Mouse (Mus musculus) neutrophil, adult 5-6 weeks (primary cell): ENCODE results near the gene Ttn. TPM values are rescaled to one million over a fixed set of nuclear protein-coding genes. Genes with fewer than 3 reads are reported as not detected.

Experiments used
- ATAC-seq: fragments of 151-379, 151-347 bp; 2 replicates; pipeline ENCODE4 v1.8.0; 2017; ENCODE audit warnings: mild to moderate bottlenecking, moderate TSS enrichment; ENCODE audit not compliant: insufficient number of reproducible peaks, poor library complexity, low FRiP score, severe bottlenecking; ENCODE audit errors: extremely low read depth
- total RNA-seq: library from RNA; stranded (forward); fragments of 200-1000 nt; gene quantifications from 2 replicates; pipeline ENCODE4 v1.2.3, GENCODE M21; 2017

The Ttn gene
- total RNA-seq, 1 experiment from 2014 or later: 0.12 TPM

- ATAC-seq: no peak
Measured at GRCm38 (mm10) chr2:76764526-76764925, 217.8 kb downstream of the Ttn start.

- no peak for ATAC-seq
Measured at GRCm38 (mm10) chr2:76762154-76762553, 220.2 kb downstream of the Ttn start.

- ATAC-seq: no peak
Measured at GRCm38 (mm10) chr2:76756461-76756860, 225.9 kb downstream of the Ttn start.

GRCm38 (mm10) chr2:76751993-76752392 lies 230.4 kb downstream of the Ttn start:
- no peak for ATAC-seq

GRCm38 (mm10) chr2:76749341-76750110 lies 232.8 kb downstream of the Ttn start:
- no peak for ATAC-seq

GRCm38 (mm10) chr2:76748696-76749095 lies 233.7 kb downstream of the Ttn start:
- no peak for ATAC-seq

- ATAC-seq: no peak
Measured at GRCm38 (mm10) chr2:76719650-76720049, 262.7 kb downstream of the Ttn start.

GRCm38 (mm10) chr2:76714984-76715383 lies 267.4 kb downstream of the Ttn start:
- ATAC-seq: no peak

- ATAC-seq: no peak
Measured at GRCm38 (mm10) chr2:76708512-76708911, 273.8 kb downstream of the Ttn start.

GRCm38 (mm10) chr2:76705655-76706054 lies 276.7 kb downstream of the Ttn start:
- no peak for ATAC-seq

GRCm38 (mm10) chr2:76702751-76703150 lies 279.6 kb downstream of the Ttn start:
- no peak for ATAC-seq

- no peak for ATAC-seq
Measured at GRCm38 (mm10) chr2:76702188-76702587, 280.2 kb downstream of the Ttn start.

GRCm38 (mm10) chr2:76695290-76695689 lies 287.1 kb downstream of the Ttn start:
- no peak for ATAC-seq

GRCm38 (mm10) chr2:76693765-76694164 lies 288.6 kb downstream of the Ttn start:
- ATAC-seq: no peak

GRCm38 (mm10) chr2:76690436-76691204 lies 291.7 kb downstream of the Ttn start:
- ATAC-seq: no peak

GRCm38 (mm10) chr2:76688162-76688561 lies 294.2 kb downstream of the Ttn start:
- no peak for ATAC-seq

- no peak for ATAC-seq
Measured at GRCm38 (mm10) chr2:76687608-76688007, 294.7 kb downstream of the Ttn start.

GRCm38 (mm10) chr2:76686986-76687385 lies 295.4 kb downstream of the Ttn start:
- ATAC-seq: no peak

- no peak for ATAC-seq
Measured at GRCm38 (mm10) chr2:76682301-76682700, 300.0 kb downstream of the Ttn start.
